ENCODE assay signal across 17 mouse cellular contexts in genomic region chr13:6470286-6471103, GRCm38 (mm10).
DNase-seq lines count a peak whose midpoint lies in the region; ATAC-seq and TF ChIP-seq lines count a peak whose summit lies in the region.
"Had no signal": no experiment of that assay in that cellular context is flagged by ENCODE, and none has a peak within 500 bp of the region (broad histone marks: within the 10 kb centered on the region; RNA-seq: fewer than 3 reads in every experiment).

No protein-coding gene starts in this region.

- 49% methylated on average over 15 of the region's 15 CpGs for WGBS in hindbrain, embryonic 15.5 days
- WGBS in hindbrain, embryonic 10.5 days: 77% methylated on average over 15 of the region's 15 CpGs
- 34% methylated on average over 15 of the region's 15 CpGs for WGBS in forebrain, postnatal 0 days
- WGBS in heart, adult 2 months: 80% methylated on average over 15 of the region's 15 CpGs

- H3K36me3 ChIP-seq in hindbrain, embryonic 15.5 days: no peaks in the 10 kb centered on the region
- H3K36me3 ChIP-seq in hindbrain, embryonic 10.5 days: no peaks in the 10 kb centered on the region
- no peaks in the 10 kb centered on the region for H3K36me3 ChIP-seq in forebrain, postnatal 0 days (ENCODE audit: insufficient read depth)
- H3K36me3 ChIP-seq in heart, adult 2 months (ENCODE audit: control insufficient read depth, insufficient read depth, low read length): no peaks in the 10 kb centered on the region
- H3K36me3 ChIP-seq: limb, embryonic 12.5 days; liver, embryonic 13.5 days had no signal

- H3K27me3 ChIP-seq in hindbrain, embryonic 15.5 days: no peaks in the 10 kb centered on the region
- no peaks in the 10 kb centered on the region for H3K27me3 ChIP-seq in hindbrain, embryonic 10.5 days (ENCODE audit: insufficient read depth, poor library complexity, severe bottlenecking)
- no peaks in the 10 kb centered on the region for H3K27me3 ChIP-seq in forebrain, postnatal 0 days (ENCODE audit: insufficient read depth, low read length)
- H3K27me3 ChIP-seq in heart, adult 2 months (ENCODE audit: control insufficient read depth, insufficient read depth, low read length): no peaks in the 10 kb centered on the region
- H3K27me3 ChIP-seq: limb, embryonic 12.5 days; liver, embryonic 13.5 days had no signal

- no peak for DNase-seq in hindbrain, embryonic 10.5 days (ENCODE audit: low spot score)
- DNase-seq in NIH3T3 (ENCODE audit: low read depth): peak; percentile 38
- peak; percentile 4 for DNase-seq in ZHBTc4 (ENCODE audit: low read depth, low spot score)
- peak; percentile 63 for DNase-seq in forebrain, postnatal 0 days
- DNase-seq in retina, embryonic 14.5 days (ENCODE audit: low spot score): no peak
- no peak for DNase-seq in heart, adult 2 months
- no peak for DNase-seq in cerebellum, postnatal 14 days
- DNase-seq: adrenal gland, adult 8-10 months; cerebellum, adult 11 months; embryo, embryonic 11 days; gastrocnemius, postnatal 14 days; liver, embryonic 13.5 days; lung, postnatal 36 days had no signal

- TF ChIP-seq CTCF in forebrain, postnatal 0 days (IDR thresholded peaks at IDR 0.05; ENCODE audit: low read depth): no peak
- no peak for TF ChIP-seq CTCF in heart, adult 2 months (IDR thresholded peaks at IDR 0.05)

- peaks cover 35% of the 10 kb centered on the region for H3K4me1 ChIP-seq in hindbrain, embryonic 15.5 days (replicated peaks)
- peaks cover 21% of the 10 kb centered on the region for H3K4me1 ChIP-seq in hindbrain, embryonic 10.5 days (replicated peaks)
- H3K4me1 ChIP-seq in forebrain, postnatal 0 days (ENCODE audit: insufficient read depth): peaks cover 29% of the 10 kb centered on the region
- peaks cover 4% of the 10 kb centered on the region for H3K4me1 ChIP-seq in heart, adult 2 months (ENCODE audit: control insufficient read depth, insufficient read depth, low read length)
- H3K4me1 ChIP-seq: limb, embryonic 12.5 days; liver, embryonic 13.5 days had no signal

- H3K9ac ChIP-seq in hindbrain, embryonic 15.5 days: no peak overlapping the region
- no peak overlapping the region; the same call in 1 of the 2 replicates for H3K9ac ChIP-seq in forebrain, postnatal 0 days
- no peak overlapping the region for H3K9ac ChIP-seq in heart, adult 2 months (ENCODE audit: low read depth, low read length)
- H3K9ac ChIP-seq: limb, embryonic 12.5 days; liver, embryonic 13.5 days; lung, embryonic 14.5 days had no signal

- H3K27ac ChIP-seq in hindbrain, embryonic 15.5 days (replicated peaks): no peak overlapping the region
- H3K27ac ChIP-seq in hindbrain, embryonic 10.5 days: no peak overlapping the region
- peak overlapping the region; percentile 30; the same call in 1 of the 2 replicates for H3K27ac ChIP-seq in forebrain, postnatal 0 days (ENCODE audit: low read depth, low read length)
- no peak overlapping the region for H3K27ac ChIP-seq in heart, adult 2 months
- H3K27ac ChIP-seq: limb, embryonic 12.5 days; liver, embryonic 13.5 days had no signal

- intact Hi-C loops in heart, adult 2 months (cut with DNase I): loop anchor here (2.0 to 5.0 kb wide), 4 partner anchors 608 to 1808 kb away; partner anchors contain the start of gene Klf6

- no peaks in the 10 kb centered on the region for H3K79me2 ChIP-seq in heart, adult 2 months (replicated peaks; ENCODE audit: control insufficient read depth, insufficient read depth, low read length)

- no peak for TF ChIP-seq EP300 in heart, adult 2 months (IDR thresholded peaks at IDR 0.05; ENCODE audit: insufficient read depth, low read depth, low read length)

- no peak overlapping the region for H3K4me3 ChIP-seq in hindbrain, embryonic 15.5 days
- no peak overlapping the region for H3K4me3 ChIP-seq in hindbrain, embryonic 10.5 days
- H3K4me3 ChIP-seq in forebrain, postnatal 0 days (ENCODE audit: low read depth, low read length): no peak overlapping the region
- H3K4me3 ChIP-seq in heart, adult 2 months: no peak overlapping the region
- H3K4me3 ChIP-seq: limb, embryonic 12.5 days; liver, embryonic 13.5 days; myocyte had no signal

- no peaks in the 10 kb centered on the region for H3K9me3 ChIP-seq in hindbrain, embryonic 15.5 days
- H3K9me3 ChIP-seq in hindbrain, embryonic 10.5 days: no peaks in the 10 kb centered on the region
- no peaks in the 10 kb centered on the region for H3K9me3 ChIP-seq in forebrain, postnatal 0 days (ENCODE audit: low read length)
- H3K9me3 ChIP-seq: limb, embryonic 12.5 days; liver, embryonic 13.5 days had no signal

- H3K4me2 ChIP-seq in hindbrain, embryonic 15.5 days: no peak overlapping the region
- H3K4me2 ChIP-seq in forebrain, postnatal 0 days (ENCODE audit: low read depth): no peak overlapping the region; the same call in 1 of the 2 replicates
- H3K4me2 ChIP-seq: limb, embryonic 12.5 days; liver, embryonic 13.5 days; lung, embryonic 14.5 days had no signal

- TF ChIP-seq POLR2A in heart, adult 2 months (IDR thresholded peaks at IDR 0.05; ENCODE audit: insufficient read depth, low read depth, low read length): no peak

- 0 out of 2 replicates have a peak, but pooled peaks have one; percentile 16 for ATAC-seq in hindbrain, embryonic 15.5 days (ENCODE audit: low FRiP score, low read depth)
- peak; percentile 49 for ATAC-seq in forebrain, postnatal 0 days

Comparison
In these comparisons a context has a peak if more than half of its experiments do, and no peak if none do; other contexts are left out.
1. DNase-seq: peak in NIH3T3 (single experiment), ZHBTc4 (single experiment) and forebrain, postnatal 0 days (single experiment); none in hindbrain, embryonic 10.5 days (single experiment), retina, embryonic 14.5 days (single experiment), heart, adult 2 months (0 of 2) and cerebellum, postnatal 14 days (0 of 2).